Mouse (Mus musculus) MEL (cell line): Measurements from ENCODE around the gene Npcd. TPM values are rescaled to one million over a fixed set of nuclear protein-coding genes. Genes with fewer than 3 reads are reported as not detected.
A peak's percentile ranks its signal among the peaks of the same experiment; 100 is the strongest.

Experiments
- DNase-seq: peaks from one replicate; pipeline ENCODE4 v3.0.0; 2011; ENCODE audit warnings: low read depth, low spot score
- H3K27ac ChIP-seq: 2 replicates; pipeline ENCODE4 v1.5.1; 2012; ENCODE audit warnings: low read depth, mild to moderate bottlenecking, control low read depth, low read length, moderate library complexity; ENCODE audit not compliant: control insufficient read depth
- H3K27me3 ChIP-seq, 2 experiments: fragments of 150-350 bp in 1 of 2; sonication (generic) in 1 of 2; 2 replicates each; pipeline ENCODE4 v1.6.1; 2012; ENCODE audit warnings: low read length in 2 of 2, mild to moderate bottlenecking in 2 of 2, improper control_type of control experiment in 1 of 2, moderate library complexity in 1 of 2; ENCODE audit not compliant: insufficient read depth in 2 of 2, control insufficient read depth in 1 of 2
- H3K36me3 ChIP-seq, 2 experiments: 2 replicates each; pipeline ENCODE4 v1.6.1; 2012 to 2014; ENCODE audit warnings: low read length in 2 of 2, improper control_type of control experiment in 1 of 2, inconsistent platforms in 1 of 2, mild to moderate bottlenecking in 1 of 2; ENCODE audit not compliant: insufficient read depth in 2 of 2, control insufficient read depth in 1 of 2
- H3K4me1 ChIP-seq, 2 experiments: fragments of 150-350 bp in 1 of 2; sonication (generic) in 1 of 2; 2 replicates each; pipeline ENCODE4 v1.6.1; 2012; ENCODE audit warnings: low read length in 2 of 2, improper control_type of control experiment in 1 of 2, mild to moderate bottlenecking in 1 of 2; ENCODE audit not compliant: insufficient read depth in 2 of 2, control insufficient read depth in 1 of 2
- H3K4me3 ChIP-seq, 2 experiments: fragments of 150-350 bp in 1 of 2; sonication (generic) in 1 of 2; 2 replicates each; pipeline ENCODE4 v1.5.1; 2012; ENCODE audit warnings: low read depth in 2 of 2, low read length in 2 of 2, mild to moderate bottlenecking in 2 of 2, moderate library complexity in 2 of 2, control low read depth in 1 of 2, improper control_type of control experiment in 1 of 2; ENCODE audit not compliant: control insufficient read depth in 1 of 2, insufficient read depth in 1 of 2
- H3K79me2 ChIP-seq: 2 replicates; pipeline ENCODE4 v1.6.1; 2012; ENCODE audit warnings: mild to moderate bottlenecking, low read length, moderate library complexity; ENCODE audit not compliant: control insufficient read depth, poor library complexity, insufficient read depth
- H3K9ac ChIP-seq: 2 replicates; pipeline ENCODE4 v1.6.1; 2012; ENCODE audit warnings: low read depth, mild to moderate bottlenecking, control low read depth, low read length, moderate library complexity; ENCODE audit not compliant: control insufficient read depth, poor library complexity, severe bottlenecking
- H3K9me3 ChIP-seq: fragments of 150-350 bp; sonication (generic); replicated peaks from 2 replicates; pipeline ENCODE4 v1.6.1; 2012; ENCODE audit warnings: mild to moderate bottlenecking, low read length, improper control_type of control experiment, moderate library complexity; ENCODE audit not compliant: insufficient read depth
- CHD2 ChIP-seq: IDR thresholded peaks from 2 replicates; pipeline ENCODE4 v1.6.1; 2011; ENCODE audit warnings: low read length, improper control_type of control experiment
- EP300 ChIP-seq, 2 experiments: IDR thresholded peaks; 2 replicates each; pipeline ENCODE4 v1.6.1; 2011; ENCODE audit warnings: improper control_type of control experiment in 2 of 2, low read length in 2 of 2, low read depth in 1 of 2, mild to moderate bottlenecking in 1 of 2
- GATA1 ChIP-seq: IDR thresholded peaks from 2 replicates; pipeline ENCODE4 v1.6.1; 2011; ENCODE audit warnings: low read depth, low read length, improper control_type of control experiment
- HCFC1 ChIP-seq: IDR thresholded peaks from 2 replicates; pipeline ENCODE4 v1.6.1; 2012; ENCODE audit warnings: low read depth, mild to moderate bottlenecking, inconsistent platforms, low read length, improper control_type of control experiment, moderate library complexity
- MAFK ChIP-seq: IDR thresholded peaks from 2 replicates; pipeline ENCODE4 v1.6.1; 2011; ENCODE audit warnings: low read depth, mild to moderate bottlenecking, low read length, improper control_type of control experiment, borderline replicate concordance
- MAX ChIP-seq: IDR thresholded peaks from 2 replicates; pipeline ENCODE4 v1.6.1; 2011; ENCODE audit warnings: low read length, improper control_type of control experiment
- MEF2A ChIP-seq: IDR thresholded peaks from 2 replicates; pipeline ENCODE4 v1.6.1; 2014; ENCODE audit warnings: low read depth, mild to moderate bottlenecking, inconsistent platforms, low read length, improper control_type of control experiment; ENCODE audit not compliant: poor library complexity, insufficient replicate concordance, severe bottlenecking; ENCODE audit errors: extremely low read depth
- MXI1 ChIP-seq: IDR thresholded peaks from 2 replicates; pipeline ENCODE4 v1.6.1; 2011; ENCODE audit warnings: mild to moderate bottlenecking, low read depth, low read length, improper control_type of control experiment
- MYB ChIP-seq: IDR thresholded peaks from 2 replicates; pipeline ENCODE4 v1.6.1; 2011; ENCODE audit warnings: mild to moderate bottlenecking, low read depth, low read length, improper control_type of control experiment
- MYC ChIP-seq: IDR thresholded peaks from 2 replicates; pipeline ENCODE4 v1.6.1; 2011; ENCODE audit warnings: low read depth, mild to moderate bottlenecking, low read length, improper control_type of control experiment, moderate library complexity
- NELFE ChIP-seq: IDR thresholded peaks from 2 replicates; pipeline ENCODE4 v1.6.1; 2011; ENCODE audit warnings: low read depth, low read length, improper control_type of control experiment
- NRF1 ChIP-seq: IDR thresholded peaks from 2 replicates; pipeline ENCODE4 v1.6.1; 2014; ENCODE audit warnings: low read depth, mild to moderate bottlenecking, inconsistent platforms, low read length, improper control_type of control experiment, moderate library complexity; ENCODE audit not compliant: poor library complexity, insufficient read depth, severe bottlenecking
- POLR2A ChIP-seq, 2 experiments: IDR thresholded peaks; 2 replicates each; pipeline ENCODE4 v1.6.1; 2011 to 2012; ENCODE audit warnings: low read length in 2 of 2, mild to moderate bottlenecking in 2 of 2, control low read depth in 1 of 2, improper control_type of control experiment in 1 of 2, low read depth in 1 of 2, moderate library complexity in 1 of 2; ENCODE audit not compliant: control insufficient read depth in 1 of 2, insufficient read depth in 1 of 2, poor library complexity in 1 of 2
- POLR2AphosphoS5 ChIP-seq: IDR thresholded peaks from 2 replicates; pipeline ENCODE4 v1.6.1; 2012; ENCODE audit warnings: low read depth, borderline replicate concordance, mild to moderate bottlenecking, inconsistent platforms, low read length, moderate library complexity, mixed read lengths
- SIN3A ChIP-seq: IDR thresholded peaks from 2 replicates; pipeline ENCODE4 v1.6.1; 2012; ENCODE audit warnings: low read length, improper control_type of control experiment, inconsistent platforms
- SMC3 ChIP-seq: IDR thresholded peaks from 2 replicates; pipeline ENCODE4 v1.6.1; 2011; ENCODE audit warnings: low read depth, low read length, improper control_type of control experiment
- TCF12 ChIP-seq: IDR thresholded peaks from 2 replicates; pipeline ENCODE4 v1.6.1; 2014; ENCODE audit warnings: low read depth, mild to moderate bottlenecking, inconsistent platforms, low read length, improper control_type of control experiment, moderate library complexity
- USF1 ChIP-seq: IDR thresholded peaks from 2 replicates; pipeline ENCODE4 v1.6.1; 2014; ENCODE audit warnings: low read depth, mild to moderate bottlenecking, inconsistent platforms, low read length, improper control_type of control experiment, moderate library complexity
- ZC3H11A ChIP-seq: IDR thresholded peaks from 2 replicates; pipeline ENCODE4 v1.6.1; 2012; ENCODE audit warnings: low read depth, mild to moderate bottlenecking, inconsistent platforms, low read length, improper control_type of control experiment
- ZMIZ1 ChIP-seq: IDR thresholded peaks from 2 replicates; pipeline ENCODE4 v1.6.1; 2012; ENCODE audit warnings: low read depth, mild to moderate bottlenecking, inconsistent platforms, low read length, improper control_type of control experiment, moderate library complexity
- polyA plus RNA-seq, 2 experiments: library from polyadenylated mRNA; stranded (reverse) in 1 of 2; unstranded in 1 of 2; fragments of >175 nt in 1 of 2; fragments of >200 nt in 1 of 2; gene quantifications; 2 replicates each; pipeline versions ENCODE4 v1.2.1 to v1.2.4; 2012; ENCODE audit warnings: low replicate concordance in 2 of 2, low read depth in 1 of 2; ENCODE audit not compliant: insufficient read length in 2 of 2, insufficient read depth in 1 of 2, missing spikeins in 1 of 2
- total RNA-seq: library from RNA; depleted of rRNA; stranded (reverse); fragments of 300-350 nt; gene quantifications from 2 replicates; pipeline ENCODE4 v1.2.3, GENCODE M21; 2012

Gene Npcd
- total and polyA plus RNA-seq, 3 experiments: not detected

- H3K79me2 ChIP-seq: no peaks in the 10 kb centered on the region; the same call in 1 of the 2 replicates
- peak within 1 kb of the TSS; percentile 65 to 82 for H3K4me3 ChIP-seq
- peaks cover 0 to 16% of the 10 kb centered on the region in 2 experiments; a peak in 2 of 4 replicates for H3K4me1 ChIP-seq
- H3K36me3 ChIP-seq: peaks cover 0 to 11% of the 10 kb centered on the region in 2 experiments; a peak in 2 of 4 replicates
- peak; percentile 88 for DNase-seq
- H3K27me3 ChIP-seq: no peaks in the 10 kb centered on the region
- peak within 1 kb of the TSS; percentile 74 for H3K9ac ChIP-seq
- H3K27ac ChIP-seq: no peak within 1 kb of the TSS
- no peaks in the 10 kb centered on the region for H3K9me3 ChIP-seq
- 0 out of 4 replicates have a peak, but pooled peaks of 1 of the 2 experiments have one; percentile 11 for TF ChIP-seq EP300 (IDR thresholded peaks at IDR 0.05; ENCODE audit: low read depth in 1 of 2, low read length in 2 of 2)
- peak; percentile 31; the same call in 1 of the 2 replicates for TF ChIP-seq NRF1
- TF ChIP-seq SIN3A: peak; percentile 60
- peak; percentile 47; the same call in 1 of the 2 replicates for TF ChIP-seq MAX
- TF ChIP-seq NELFE: peak; percentile 44; the same call in 1 of the 2 replicates
- peak; percentile 72 for TF ChIP-seq MXI1
- TF ChIP-seq SMC3: no peak
- no peak for TF ChIP-seq MYB
Observed at GRCm38 (mm10) chr15:79741921-79742705, 91.9 kb downstream of the Npcd start, which contains the start of gene Sun2. Gene Sun2 (minus strand): TSS chr15:79742536.

DNA sequence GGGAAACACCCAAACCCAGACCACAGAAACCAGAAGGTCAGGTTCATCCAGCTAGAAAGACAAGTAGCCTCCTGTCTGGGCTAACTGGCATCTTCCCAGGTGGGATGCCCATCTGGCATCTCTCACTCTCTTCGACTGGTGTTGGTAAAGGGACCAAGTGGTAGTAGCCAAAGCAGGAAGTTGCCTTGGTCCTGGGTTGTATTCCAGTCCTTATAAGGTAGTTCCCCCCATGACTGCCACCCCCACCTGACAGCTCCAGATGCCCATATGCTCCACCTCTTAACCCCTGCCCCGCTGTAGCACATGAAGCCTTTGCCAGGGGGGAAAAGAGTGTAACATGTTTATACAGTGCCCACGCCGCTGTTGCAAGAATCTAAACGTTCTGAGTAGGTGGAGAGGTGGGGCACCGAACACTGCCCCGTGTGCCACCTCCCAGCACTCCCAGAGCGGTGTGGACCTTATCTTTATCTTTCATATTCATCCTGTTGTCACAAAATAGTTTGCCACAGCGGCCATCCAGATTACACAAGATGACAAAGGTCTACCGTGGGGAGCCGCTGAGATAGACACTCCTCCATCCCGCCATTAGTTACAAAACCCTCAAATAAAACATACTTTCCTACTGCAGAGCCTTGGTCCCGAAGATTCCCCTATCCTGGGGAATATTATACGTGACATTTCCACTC lies 92.7 kb downstream of the Npcd start:
- DNase-seq: peak; percentile 54
- Histone ChIP-seq H3K4me3 (peak overlapping the region; percentile 65 to 82), H3K27me3 (no peaks in the 10 kb centered on the region), H3K27ac (no peak overlapping the region), H3K36me3 (peaks cover 0 to 11% of the 10 kb centered on the region in 2 experiments; a peak in 3 of 4 replicates), H3K9me3 (no peaks in the 10 kb centered on the region), H3K9ac (peak overlapping the region; percentile 71), H3K79me2 (no peaks in the 10 kb centered on the region; the same call in 1 of the 2 replicates), H3K4me1 (peaks cover 0 to 16% of the 10 kb centered on the region in 2 experiments; a peak in 2 of 4 replicates)
- TF ChIP-seq SIN3A (0 out of 2 replicates have a peak, but pooled peaks have one; percentile 25), SMC3 (no peak), POLR2A (IDR thresholded peaks at IDR 0.05; ENCODE audit: control insufficient read depth in 1 of 2, insufficient read depth in 1 of 2, low read depth in 1 of 2, low read length in 2 of 2, poor library complexity in 1 of 2) (peak in 1 of 2 experiments; percentile 14; a peak in 1 of 4 replicates), ZMIZ1 (no peak), MAFK (no peak), ZC3H11A (no peak), MYC (no peak), TCF12 (no peak), CHD2 (no peak), GATA1 (peak; percentile 24; the same call in 1 of the 2 replicates), USF1 (no peak), MAX (no peak), MEF2A (no peak), HCFC1 (no peak), POLR2AphosphoS5 (no peak)
